Mouse (Mus musculus) neural tube, embryonic 11.5 days (tissue): Measurements from ENCODE around the gene Coa4. TPM values are rescaled to one million over a fixed set of nuclear protein-coding genes. Genes with fewer than 3 reads are reported as not detected.

Experiments
- ATAC-seq: fragments of 200-750 bp; cut with Nextera tagmentation; 2 replicates; pipeline ENCODE4 v1.8.0; 2017; ENCODE audit warnings: moderate number of reproducible peaks, mild to moderate bottlenecking, moderate TSS enrichment, moderate library complexity; ENCODE audit not compliant: insufficient read depth, low FRiP score, low TSS enrichment
- DNase-seq: peaks from one replicate; pipeline ENCODE4 v3.0.0-alpha.2; 2015; ENCODE audit warnings: low spot score
- H3K27ac ChIP-seq: fragments of 300-500 bp; sonication (generic); 2 replicates; pipeline ENCODE4 v1.5.1; 2014; ENCODE audit warnings: low read depth, mild to moderate bottlenecking, low read length
- H3K27me3 ChIP-seq: fragments of 300-500 bp; sonication (generic); 2 replicates; pipeline ENCODE4 v1.6.1; 2014; ENCODE audit warnings: mild to moderate bottlenecking, low read length, mixed read lengths; ENCODE audit not compliant: control insufficient read depth, insufficient read depth
- H3K36me3 ChIP-seq: fragments of 300-500 bp; sonication (generic); 2 replicates; pipeline ENCODE4 v1.6.1; 2014; ENCODE audit warnings: mild to moderate bottlenecking, low read length, moderate library complexity, mixed read lengths; ENCODE audit not compliant: control insufficient read depth, insufficient read depth
- H3K4me1 ChIP-seq: fragments of 300-500 bp; sonication (generic); 2 replicates; pipeline ENCODE4 v1.6.1; 2014; ENCODE audit warnings: low read length, mixed read lengths; ENCODE audit not compliant: control insufficient read depth, insufficient read depth
- H3K4me2 ChIP-seq: fragments of 300-500 bp; sonication (generic); 2 replicates; pipeline ENCODE4 v1.6.1; 2014; ENCODE audit warnings: low read depth, mild to moderate bottlenecking, moderate library complexity
- H3K4me3 ChIP-seq: fragments of 300-500 bp; sonication (generic); 2 replicates; pipeline ENCODE4 v1.5.1; 2014; ENCODE audit warnings: low read depth, low read length
- H3K9ac ChIP-seq: fragments of 300-500 bp; sonication (generic); 2 replicates; pipeline ENCODE4 v1.6.1; 2014; ENCODE audit warnings: mild to moderate bottlenecking, low read length
- H3K9me3 ChIP-seq: fragments of 300-500 bp; sonication (generic); 2 replicates; pipeline ENCODE4 v1.6.1; 2016; ENCODE audit warnings: low read length; ENCODE audit not compliant: control insufficient read depth
- WGBS: fragments of 180-500 bp; shearing (Covaris S2); extraction: QIAGEN DNeasy Blood & Tissue Kit; methylation state at CpG from one replicate; pipeline ENCODE4 v1.1.7; 2014; 5-methylcytosine and 5-hydroxymethylcytosine counted together
- polyA plus RNA-seq: library from polyadenylated mRNA; unstranded; fragments of >200 nt; fragmentation: Nextera tagmentation; extraction: Ambion mirVana; gene quantifications from 2 replicates; pipeline ENCODE4 v1.2.1, GENCODE M21; 2014

Gene Coa4
- polyA plus RNA-seq, 1 experiment from 2014 or later, result 20.0 TPM

GRCm38 (mm10) chr7:100544437-100544836 is 7.6 kb downstream of the Coa4 start:
- WGBS, result 68% methylated on average over 1 of the region's 1 CpGs
- Histone ChIP-seq H3K4me2 (no peak overlapping the region), H3K9me3 (no peaks in the 10 kb centered on the region), H3K36me3 (no peaks in the 10 kb centered on the region), H3K27ac (no peak overlapping the region), H3K4me1 (no peaks in the 10 kb centered on the region), H3K9ac (no peak overlapping the region), H3K4me3 (no peak overlapping the region), H3K27me3 (no peaks in the 10 kb centered on the region)
- ATAC-seq (no peak), DNase-seq (no peak)

GRCm38 (mm10) chr7:100547631-100548030 is 10.8 kb downstream of the Coa4 start:
- H3K4me3 ChIP-seq, result no peak overlapping the region
- DNase-seq, result no peak
- no peaks in the 10 kb centered on the region for H3K27me3 ChIP-seq
- H3K9ac ChIP-seq, result no peak overlapping the region
- no peak overlapping the region for H3K27ac ChIP-seq
- 85% methylated on average over 4 of the region's 4 CpGs for WGBS
- no peaks in the 10 kb centered on the region; the same call in 1 of the 2 replicates for H3K36me3 ChIP-seq
- no peaks in the 10 kb centered on the region for H3K9me3 ChIP-seq
- ATAC-seq, result no peak
- no peaks in the 10 kb centered on the region for H3K4me1 ChIP-seq
- no peak overlapping the region for H3K4me2 ChIP-seq

GRCm38 (mm10) chr7:100549796-100550195 is 12.9 kb downstream of the Coa4 start:
- H3K27ac ChIP-seq, result no peak overlapping the region
- no peak overlapping the region for H3K9ac ChIP-seq
- no peaks in the 10 kb centered on the region for H3K9me3 ChIP-seq
- WGBS, result 93% methylated on average over 3 of the region's 3 CpGs
- no peak for DNase-seq
- ATAC-seq, result no peak
- H3K4me2 ChIP-seq, result no peak overlapping the region
- H3K36me3 ChIP-seq, result no peaks in the 10 kb centered on the region; the same call in 1 of the 2 replicates
- no peaks in the 10 kb centered on the region for H3K27me3 ChIP-seq
- no peaks in the 10 kb centered on the region for H3K4me1 ChIP-seq
- no peak overlapping the region for H3K4me3 ChIP-seq

- ATAC-seq, result no peak
- no peak overlapping the region for H3K9ac ChIP-seq
- no peak overlapping the region for H3K4me2 ChIP-seq
- WGBS, result 70% methylated on average over 5 of the region's 5 CpGs
- H3K27me3 ChIP-seq, result no peaks in the 10 kb centered on the region
- no peak for DNase-seq
- no peak overlapping the region for H3K4me3 ChIP-seq
- H3K4me1 ChIP-seq, result no peaks in the 10 kb centered on the region
- no peak overlapping the region for H3K27ac ChIP-seq
- no peaks in the 10 kb centered on the region for H3K9me3 ChIP-seq
- no peaks in the 10 kb centered on the region; the same call in 1 of the 2 replicates for H3K36me3 ChIP-seq
Observed at GRCm38 (mm10) chr7:100550338-100551007, 13.6 kb downstream of the Coa4 start.

GRCm38 (mm10) chr7:100554939-100555338 is 18.1 kb downstream of the Coa4 start:
- Histone ChIP-seq H3K27ac (no peak overlapping the region), H3K4me1 (no peaks in the 10 kb centered on the region), H3K4me2 (no peak overlapping the region), H3K4me3 (no peak overlapping the region), H3K27me3 (no peaks in the 10 kb centered on the region), H3K36me3 (no peaks in the 10 kb centered on the region; the same call in 1 of the 2 replicates), H3K9me3 (no peaks in the 10 kb centered on the region), H3K9ac (no peak overlapping the region)
- WGBS, result 68% methylated on average over 5 of the region's 5 CpGs
- no peak for DNase-seq
- no peak for ATAC-seq

GRCm38 (mm10) chr7:100555431-100555951 is 18.6 kb downstream of the Coa4 start:
- Histone ChIP-seq H3K9me3 (no peaks in the 10 kb centered on the region), H3K27me3 (no peaks in the 10 kb centered on the region), H3K4me1 (no peaks in the 10 kb centered on the region), H3K27ac (no peak overlapping the region), H3K4me3 (no peak overlapping the region), H3K4me2 (no peak overlapping the region), H3K9ac (no peak overlapping the region), H3K36me3 (no peaks in the 10 kb centered on the region; the same call in 1 of the 2 replicates)
- ATAC-seq (no peak), DNase-seq (peak; percentile 44)
- WGBS, result 27% methylated on average over 13 of the region's 13 CpGs

- Histone ChIP-seq H3K27ac (no peak overlapping the region), H3K36me3 (no peaks in the 10 kb centered on the region), H3K9me3 (no peaks in the 10 kb centered on the region), H3K4me2 (no peak overlapping the region), H3K27me3 (no peaks in the 10 kb centered on the region), H3K4me1 (no peaks in the 10 kb centered on the region), H3K9ac (no peak overlapping the region), H3K4me3 (no peak overlapping the region)
- 83% methylated on average over 5 of the region's 5 CpGs for WGBS
- DNase-seq, result no peak
- ATAC-seq, result no peak
Observed at GRCm38 (mm10) chr7:100557241-100557640, 20.4 kb downstream of the Coa4 start.

- H3K9me3 ChIP-seq, result no peaks in the 10 kb centered on the region
- H3K27ac ChIP-seq, result no peak overlapping the region
- H3K4me1 ChIP-seq, result no peaks in the 10 kb centered on the region
- no peaks in the 10 kb centered on the region for H3K36me3 ChIP-seq
- no peak overlapping the region for H3K9ac ChIP-seq
- H3K27me3 ChIP-seq, result no peaks in the 10 kb centered on the region
- no peak for DNase-seq
- WGBS, result 84% methylated on average over 4 of the region's 4 CpGs
- H3K4me2 ChIP-seq, result no peak overlapping the region
- H3K4me3 ChIP-seq, result no peak overlapping the region
- no peak for ATAC-seq
Observed at GRCm38 (mm10) chr7:100559331-100559730, 22.5 kb downstream of the Coa4 start.
